10 mouse cellular contexts compared by ENCODE assay signal in the genomic region with DNA sequence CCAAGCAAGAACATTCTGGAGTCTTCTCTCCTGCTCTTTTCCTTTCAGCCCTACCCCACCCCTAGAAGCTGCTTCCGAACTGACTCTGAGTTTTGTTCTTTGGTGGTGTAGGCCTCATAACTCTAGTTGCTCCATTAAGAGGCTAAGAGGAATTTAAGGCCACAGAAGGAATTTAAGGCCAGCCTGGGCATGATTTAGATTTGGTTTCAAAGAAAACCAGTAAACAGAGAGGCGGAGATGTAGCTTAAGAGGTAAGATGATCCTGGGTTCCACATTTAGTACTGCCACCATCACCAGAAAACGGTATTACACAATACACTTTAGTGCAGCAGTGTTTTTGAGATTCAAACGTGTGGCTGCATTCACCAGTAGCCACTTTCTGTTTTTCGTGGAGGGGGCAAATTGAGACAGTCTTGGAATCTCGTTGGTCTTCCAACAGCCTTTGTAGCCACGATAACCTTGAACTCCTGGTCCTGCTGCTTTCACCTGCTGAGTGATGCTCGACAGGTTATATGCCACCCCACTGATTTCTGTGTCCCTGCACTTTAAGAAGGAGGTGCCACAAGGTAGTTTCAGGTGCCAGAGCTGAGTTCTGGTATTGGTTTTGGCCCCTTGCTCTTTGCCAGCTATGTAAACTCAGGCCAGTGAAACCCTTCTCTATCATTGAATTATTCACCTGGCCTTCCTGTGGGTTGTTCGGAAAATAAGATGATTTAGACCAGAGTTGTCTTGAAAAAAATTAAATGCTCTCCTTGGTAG. TPM values are rescaled to one million over a fixed set of nuclear protein-coding genes. Genes with fewer than 3 reads are reported as not detected.
DNase-seq lines count a peak whose midpoint lies in the region; ATAC-seq lines count a peak whose summit lies in the region.
"Had no signal": no experiment of that assay in that cellular context is flagged by ENCODE, and none has a peak within 500 bp of the region (broad histone marks: within the 10 kb centered on the region; RNA-seq: fewer than 3 reads in every experiment).

No protein-coding gene starts in this region.

- H3K4me1 ChIP-seq in lung, embryonic 16.5 days (replicated peaks; ENCODE audit: control insufficient read depth, insufficient read depth, low read length): peaks cover 17% of the 10 kb centered on the region
- peaks cover 10% of the 10 kb centered on the region for H3K4me1 ChIP-seq in embryonic facial prominence, embryonic 15.5 days
- H3K4me1 ChIP-seq in megakaryocyte, embryonic 14.5 days: peaks cover 70% of the 10 kb centered on the region

- intact Hi-C loops in heart, postnatal 25 days (cut with DNase I): no loop called here

- no peaks in the 10 kb centered on the region for H3K36me3 ChIP-seq in lung, embryonic 16.5 days (ENCODE audit: control insufficient read depth, insufficient read depth, low read length)
- no peaks in the 10 kb centered on the region for H3K36me3 ChIP-seq in embryonic facial prominence, embryonic 15.5 days
- peaks cover 12% of the 10 kb centered on the region for H3K36me3 ChIP-seq in megakaryocyte, embryonic 14.5 days (replicated peaks; ENCODE audit: low read length)
- H3K36me3 ChIP-seq: limb, embryonic 15.5 days had no signal

- no peaks in the 10 kb centered on the region for H3K9me3 ChIP-seq in lung, embryonic 16.5 days (ENCODE audit: control insufficient read depth, low read length)
- no peaks in the 10 kb centered on the region for H3K9me3 ChIP-seq in embryonic facial prominence, embryonic 15.5 days (replicated peaks)
- no peaks in the 10 kb centered on the region for H3K9me3 ChIP-seq in megakaryocyte, embryonic 14.5 days
- H3K9me3 ChIP-seq: limb, embryonic 15.5 days had no signal

- H3K4me2 ChIP-seq in lung, embryonic 16.5 days (ENCODE audit: low read depth, low read length): no peak overlapping the region
- no peak overlapping the region for H3K4me2 ChIP-seq in embryonic facial prominence, embryonic 15.5 days (replicated peaks)
- H3K4me2 ChIP-seq: limb, embryonic 15.5 days had no signal

- 80% methylated on average over 9 of the region's 9 CpGs for WGBS in lung, embryonic 16.5 days
- 65% methylated on average over 9 of the region's 9 CpGs for WGBS in embryonic facial prominence, embryonic 15.5 days

- no peak for ATAC-seq in lung, embryonic 16.5 days (ENCODE audit: low read depth)
- ATAC-seq in embryonic facial prominence, embryonic 15.5 days (ENCODE audit: insufficient number of reproducible peaks, low FRiP score, low TSS enrichment, low read depth): no peak

- no peaks in the 10 kb centered on the region for H3K27me3 ChIP-seq in lung, embryonic 16.5 days (ENCODE audit: control insufficient read depth, insufficient read depth, low read depth, low read length)
- no peaks in the 10 kb centered on the region for H3K27me3 ChIP-seq in embryonic facial prominence, embryonic 15.5 days
- no peaks in the 10 kb centered on the region for H3K27me3 ChIP-seq in megakaryocyte, embryonic 14.5 days (replicated peaks)
- H3K27me3 ChIP-seq: limb, embryonic 15.5 days had no signal

- H3K27ac ChIP-seq in lung, embryonic 16.5 days (ENCODE audit: low read length): peak overlapping the region; percentile 38; the same call in 1 of the 2 replicates
- H3K27ac ChIP-seq in embryonic facial prominence, embryonic 15.5 days (replicated peaks): peak overlapping the region; percentile 67

- no peak overlapping the region for H3K4me3 ChIP-seq in lung, embryonic 16.5 days (ENCODE audit: low read length)
- H3K4me3 ChIP-seq in embryonic facial prominence, embryonic 15.5 days (replicated peaks): no peak overlapping the region
- peak overlapping the region; percentile 89 for H3K4me3 ChIP-seq in megakaryocyte, embryonic 14.5 days (replicated peaks)
- H3K4me3 ChIP-seq: limb, embryonic 15.5 days had no signal

- peak; percentile 73 for DNase-seq in heart, adult 11 months
- DNase-seq in heart, postnatal 25 days (ENCODE audit: low spot score): no peak
- no peak for DNase-seq in lung, postnatal 36 days
- DNase-seq in layer of hippocampus, postnatal 14 days (ENCODE audit: low spot score in 2 of 2): no peak
- no peak for DNase-seq in frontal cortex, postnatal 36 days (ENCODE audit: low spot score in 2 of 2)

- H3K9ac ChIP-seq in lung, embryonic 16.5 days (ENCODE audit: low read length): no peak overlapping the region
- H3K9ac ChIP-seq in embryonic facial prominence, embryonic 15.5 days: no peak overlapping the region
- H3K9ac ChIP-seq: limb, embryonic 15.5 days had no signal

RNA-seq across cellular contexts. Expression of gene Kat2b, which starts 21.6 kb away (rescaled TPM):
- total RNA-seq in heart, postnatal 25 days (2021): 10 to 100 TPM; 85.6 TPM
- polyA plus RNA-seq in lung, embryonic 16.5 days (2015; fragmentation: Nextera tagmentation; extraction: Ambion mirVana): 4.8 and 5.2 TPM in 2 replicates
- polyA plus RNA-seq in embryonic facial prominence, embryonic 15.5 days (2015; fragmentation: Nextera tagmentation; extraction: Ambion mirVana): 6.9 and 7.0 TPM in 2 replicates
- polyA plus RNA-seq in megakaryocyte, embryonic 14.5 days (2012; ENCODE audit: insufficient read depth, low replicate concordance): 0.39 and 0.47 TPM in 2 replicates
- 10 to 100 TPM; 13.4 to 15.5 TPM for total RNA-seq in layer of hippocampus, postnatal 14 days (2021)

RNA-seq across cellular contexts. Expression of gene Pp2d1, which starts 49.0 kb away (rescaled TPM):
- not detected for total RNA-seq in heart, postnatal 25 days (2021)
- 0.20 and 0.24 TPM in 2 replicates for polyA plus RNA-seq in lung, embryonic 16.5 days (2015; fragmentation: Nextera tagmentation; extraction: Ambion mirVana)
- 0.18 and 0.43 TPM in 2 replicates for polyA plus RNA-seq in embryonic facial prominence, embryonic 15.5 days (2015; fragmentation: Nextera tagmentation; extraction: Ambion mirVana)
- not detected in 2 replicates for polyA plus RNA-seq in megakaryocyte, embryonic 14.5 days (2012; ENCODE audit: insufficient read depth, low replicate concordance)
- not detected for total RNA-seq in layer of hippocampus, postnatal 14 days (2021)
- polyA plus RNA-seq: erythroblast, embryonic 14.5 days had no signal
